16 mouse cellular contexts compared by ENCODE assay signal in the genomic region with DNA sequence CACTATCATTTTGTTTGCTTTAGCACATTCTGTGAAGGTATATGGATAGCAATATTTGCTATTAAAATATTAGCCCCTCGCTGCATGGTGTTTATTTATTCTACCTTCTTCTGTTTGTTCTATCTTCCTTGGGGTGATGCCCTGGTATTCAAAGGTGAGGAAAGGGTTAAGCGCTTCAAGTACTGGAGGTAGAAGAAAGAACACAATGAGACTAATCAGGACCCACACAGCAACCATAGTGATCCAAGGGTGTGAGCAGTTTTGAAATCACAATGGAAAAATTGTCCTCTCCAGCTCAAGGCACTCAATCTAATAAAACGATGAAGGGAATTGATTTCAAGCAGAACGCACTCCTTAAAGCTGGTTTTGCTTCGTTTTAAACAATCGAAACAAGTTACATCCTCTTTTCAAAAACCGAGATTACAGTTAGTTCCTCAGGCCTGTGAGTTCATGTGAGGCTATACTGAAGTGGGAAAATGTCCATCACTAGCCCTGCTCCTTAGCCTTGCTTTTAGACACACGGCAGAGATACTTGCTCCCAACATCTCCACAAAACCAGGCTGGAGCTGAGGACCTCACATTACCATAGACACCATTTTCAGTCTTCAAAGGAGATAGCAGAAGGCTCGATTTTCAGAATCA.
DNase-seq lines count a peak whose midpoint lies in the region; ATAC-seq and TF ChIP-seq lines count a peak whose summit lies in the region.
"Had no signal": no experiment of that assay in that cellular context is flagged by ENCODE, and none has a peak within 500 bp of the region (broad histone marks: within the 10 kb centered on the region; RNA-seq: fewer than 3 reads in every experiment).

No protein-coding gene starts in this region.

- H3K4me3 ChIP-seq in neural tube, embryonic 13.5 days: no peak overlapping the region
- H3K4me3 ChIP-seq in forebrain, embryonic 16.5 days (replicated peaks; ENCODE audit: low read length): no peak overlapping the region
- H3K4me3 ChIP-seq in neural tube, embryonic 14.5 days (ENCODE audit: low read depth, low read length): no peak overlapping the region
- no peak overlapping the region for H3K4me3 ChIP-seq in left cerebral cortex, adult 2 months
- H3K4me3 ChIP-seq: gastrocnemius, adult 2 months had no signal

- 63% methylated on average over 9 of the region's 9 CpGs for WGBS in neural tube, embryonic 13.5 days
- WGBS in forebrain, embryonic 16.5 days: 24% methylated on average over 9 of the region's 9 CpGs
- WGBS in neural tube, embryonic 14.5 days: 64% methylated on average over 9 of the region's 9 CpGs

- ATAC-seq in neural tube, embryonic 13.5 days (ENCODE audit: low read depth): no peak
- no peak for ATAC-seq in forebrain, embryonic 16.5 days
- no peak for ATAC-seq in neural tube, embryonic 14.5 days (ENCODE audit: low read depth)
- ATAC-seq: intestine, postnatal 0 days; lung, postnatal 0 days had no signal

- intact Hi-C loops in left cerebral cortex, adult 2 months (cut with DNase I): no loop called here

- no peaks in the 10 kb centered on the region for H3K36me3 ChIP-seq in neural tube, embryonic 13.5 days
- H3K36me3 ChIP-seq in forebrain, embryonic 16.5 days (ENCODE audit: control insufficient read depth, insufficient read depth): no peaks in the 10 kb centered on the region
- H3K36me3 ChIP-seq in neural tube, embryonic 14.5 days (ENCODE audit: control insufficient read depth, insufficient read depth, low read length): no peaks in the 10 kb centered on the region

- peak; percentile 1 for DNase-seq in embryo, embryonic 11 days
- no peak for DNase-seq in embryo, embryonic 9.5 days (ENCODE audit: extremely low spot score)
- no peak for DNase-seq in neural tube, embryonic 10.5 days (ENCODE audit: extremely low spot score, low spot score)
- DNase-seq in spleen, adult 12 weeks (ENCODE audit: low spot score): no peak
- DNase-seq in left cerebral cortex, adult 2 months (ENCODE audit: extremely low spot score in 1 of 2, low spot score in 2 of 2): no peak
- DNase-seq: cerebellum, postnatal 36 days; gastrocnemius, adult 2 months; heart, postnatal 14 days; right cerebral cortex, postnatal 14 days had no signal

- H3K9me3 ChIP-seq in neural tube, embryonic 13.5 days: no peaks in the 10 kb centered on the region
- no peaks in the 10 kb centered on the region for H3K9me3 ChIP-seq in forebrain, embryonic 16.5 days (ENCODE audit: control insufficient read depth, low read length)
- H3K9me3 ChIP-seq in neural tube, embryonic 14.5 days (ENCODE audit: control insufficient read depth, low read length): no peaks in the 10 kb centered on the region

- peak overlapping the region; percentile 57 for H3K27ac ChIP-seq in neural tube, embryonic 13.5 days (replicated peaks)
- H3K27ac ChIP-seq in forebrain, embryonic 16.5 days (ENCODE audit: low read length): no peak overlapping the region
- peak overlapping the region; percentile 58 for H3K27ac ChIP-seq in neural tube, embryonic 14.5 days (ENCODE audit: low read depth, low read length)
- H3K27ac ChIP-seq in left cerebral cortex, adult 2 months: no peak overlapping the region
- H3K27ac ChIP-seq: gastrocnemius, adult 2 months; kidney, postnatal 0 days; liver, embryonic 14.5 days had no signal

- H3K4me2 ChIP-seq in neural tube, embryonic 13.5 days: no peak overlapping the region
- H3K4me2 ChIP-seq in forebrain, embryonic 16.5 days (ENCODE audit: low read length): peak overlapping the region; percentile 28
- no peak overlapping the region for H3K4me2 ChIP-seq in neural tube, embryonic 14.5 days (ENCODE audit: low read depth, low read length)

- H3K4me1 ChIP-seq in neural tube, embryonic 13.5 days (replicated peaks): peaks cover 18% of the 10 kb centered on the region
- peaks cover 15% of the 10 kb centered on the region for H3K4me1 ChIP-seq in forebrain, embryonic 16.5 days (replicated peaks; ENCODE audit: control insufficient read depth, insufficient read depth, low read length)
- H3K4me1 ChIP-seq in neural tube, embryonic 14.5 days (ENCODE audit: control insufficient read depth, insufficient read depth, low read length): 0 out of 2 replicates have a peak, but pooled peaks cover 4% of the 10 kb centered on the region

- no peaks in the 10 kb centered on the region for H3K27me3 ChIP-seq in neural tube, embryonic 13.5 days
- H3K27me3 ChIP-seq in forebrain, embryonic 16.5 days (replicated peaks; ENCODE audit: control insufficient read depth, insufficient read depth, low read length): no peaks in the 10 kb centered on the region
- no peaks in the 10 kb centered on the region for H3K27me3 ChIP-seq in neural tube, embryonic 14.5 days (ENCODE audit: control insufficient read depth, insufficient read depth, low read length)

- no peak for TF ChIP-seq CTCF in left cerebral cortex, adult 2 months (IDR thresholded peaks at IDR 0.05)

- no peak overlapping the region for H3K9ac ChIP-seq in neural tube, embryonic 13.5 days
- no peak overlapping the region for H3K9ac ChIP-seq in forebrain, embryonic 16.5 days (replicated peaks; ENCODE audit: low read depth, low read length)
- H3K9ac ChIP-seq in neural tube, embryonic 14.5 days (replicated peaks; ENCODE audit: low read depth, low read length): no peak overlapping the region
- H3K9ac ChIP-seq: liver, embryonic 14.5 days had no signal

Comparison
In these comparisons a context has a peak if more than half of its experiments do, and no peak if none do; other contexts are left out.
1. H3K27ac ChIP-seq: peak in neural tube, embryonic 13.5 days (single experiment) and neural tube, embryonic 14.5 days (single experiment); none in forebrain, embryonic 16.5 days (single experiment) and left cerebral cortex, adult 2 months (single experiment).